Mouse (Mus musculus): ENCODE data around the gene Tcp11l2.

Gene Tcp11l2

DNA sequence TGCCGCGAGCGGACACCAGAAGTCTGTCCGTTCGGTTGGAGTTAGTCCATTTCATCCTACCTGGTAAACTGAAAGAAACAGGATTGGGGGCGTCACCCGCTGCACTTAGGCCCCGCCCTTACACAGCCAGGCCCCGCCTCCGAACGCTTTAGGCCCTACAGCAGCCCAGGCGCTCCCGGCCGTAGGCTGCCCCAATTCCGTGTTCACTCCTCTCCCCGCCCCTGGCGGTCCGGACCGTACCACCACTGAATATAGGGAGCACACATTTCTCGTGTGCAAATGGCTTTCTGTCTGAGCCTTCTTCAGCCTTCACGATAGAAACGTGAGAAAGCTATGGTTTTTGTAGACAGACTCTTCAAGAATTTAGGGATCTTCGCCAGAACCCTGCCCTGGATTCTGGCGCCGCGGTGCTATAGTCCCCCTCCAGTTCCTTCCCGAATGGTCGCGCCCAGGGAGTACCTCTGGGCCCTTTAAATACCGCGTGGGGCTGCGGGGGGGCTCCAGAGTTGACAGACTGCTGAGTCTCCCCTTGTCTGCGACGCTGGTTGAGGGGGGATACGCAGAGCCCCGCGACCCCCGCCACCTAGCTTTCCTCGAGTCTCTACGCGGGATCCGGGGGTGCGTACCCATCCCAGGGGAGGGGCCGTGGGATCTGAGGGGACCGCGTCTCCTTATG is at the start of gene Tcp11l2:
Gene Tcp11l2, plus strand, starts transcription at position 232 of the 676 bp plus-strand sequence.
- peak; percentile 92 for DNase-seq (ENCODE audit: low read depth)

DNA sequence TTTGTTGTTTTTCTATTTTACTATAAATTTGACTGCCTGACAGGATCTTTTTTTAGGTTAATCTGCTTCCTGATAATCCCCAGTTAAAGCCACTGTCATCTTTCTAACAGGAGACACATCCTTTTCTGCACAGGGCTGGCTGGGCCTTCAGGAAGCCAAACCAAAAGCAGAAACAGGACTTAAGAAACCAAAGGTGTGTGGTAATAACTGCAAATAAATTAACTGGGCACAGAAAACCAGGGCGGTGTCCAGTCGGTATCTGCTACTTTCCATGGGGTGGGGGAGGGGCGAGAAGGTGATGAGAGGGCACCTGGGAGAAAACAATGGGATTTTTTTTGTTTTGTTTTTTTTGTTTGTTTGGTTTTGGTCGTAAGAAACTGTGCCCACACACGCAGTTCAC is 49.4 kb upstream of the Tcp11l2 start:
- DNase-seq (ENCODE audit: low read depth): no peak

DNA sequence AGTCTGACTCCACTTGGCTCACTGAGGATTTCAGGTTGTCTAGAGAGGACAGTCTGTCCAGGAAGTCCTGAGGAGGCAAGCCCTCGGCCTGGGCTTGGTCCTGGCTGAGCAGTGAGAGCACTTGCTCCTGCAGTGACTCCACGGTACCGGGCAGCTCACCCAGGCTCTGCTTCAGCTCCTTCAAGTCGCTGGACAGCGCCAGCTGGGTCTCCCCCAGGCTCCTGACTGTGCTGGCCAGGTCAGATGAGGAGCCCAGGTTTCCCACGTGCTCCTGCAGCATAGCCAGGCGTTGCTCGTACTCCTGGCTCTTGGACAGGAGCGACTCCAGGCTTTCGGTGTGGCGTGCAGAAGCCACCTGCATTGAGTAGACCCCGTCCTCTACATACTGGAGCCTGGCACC is 48.8 kb upstream of the Tcp11l2 start:
- no peak for DNase-seq (ENCODE audit: low read depth)

DNA sequence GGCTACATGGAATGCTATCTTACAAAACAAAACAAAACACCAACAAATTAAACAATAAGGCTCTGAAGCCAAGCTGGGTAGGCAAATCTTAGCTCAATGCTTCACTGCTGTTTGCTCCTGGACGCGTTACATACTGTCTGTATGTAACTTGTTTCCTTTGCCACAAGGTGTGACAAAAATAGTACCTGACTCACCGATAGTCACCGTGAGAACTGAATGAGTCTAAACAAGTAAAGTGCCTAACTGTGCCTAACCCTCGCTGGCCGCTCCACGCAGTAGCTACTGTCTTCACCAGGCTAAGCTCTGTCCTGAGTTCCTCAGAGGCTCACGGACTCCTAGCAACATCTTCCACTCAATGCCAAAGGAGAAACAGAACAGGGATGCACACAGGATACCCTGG is 46.0 kb upstream of the Tcp11l2 start:
- no peak for DNase-seq (ENCODE audit: low read depth)

DNA sequence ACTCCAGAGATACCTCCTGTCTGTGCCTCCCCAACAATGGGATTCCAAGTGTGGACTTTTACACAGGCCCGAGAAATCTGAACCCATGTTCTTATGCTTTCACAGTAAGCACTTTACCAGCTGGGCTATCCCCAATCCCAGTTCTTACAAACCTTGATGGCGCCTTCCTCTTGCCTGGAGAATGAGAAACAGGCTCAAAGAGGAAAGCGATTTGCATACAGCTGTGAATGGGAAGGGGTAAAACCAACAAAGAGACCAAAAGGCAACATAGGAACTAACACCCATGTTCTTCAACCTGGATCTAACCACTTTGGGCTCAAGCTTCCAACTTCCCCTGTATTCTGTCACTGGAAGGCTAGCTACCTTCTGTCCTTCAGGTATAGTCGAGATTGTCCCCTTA is 44.9 kb upstream of the Tcp11l2 start:
- DNase-seq (ENCODE audit: low read depth): no peak

DNA sequence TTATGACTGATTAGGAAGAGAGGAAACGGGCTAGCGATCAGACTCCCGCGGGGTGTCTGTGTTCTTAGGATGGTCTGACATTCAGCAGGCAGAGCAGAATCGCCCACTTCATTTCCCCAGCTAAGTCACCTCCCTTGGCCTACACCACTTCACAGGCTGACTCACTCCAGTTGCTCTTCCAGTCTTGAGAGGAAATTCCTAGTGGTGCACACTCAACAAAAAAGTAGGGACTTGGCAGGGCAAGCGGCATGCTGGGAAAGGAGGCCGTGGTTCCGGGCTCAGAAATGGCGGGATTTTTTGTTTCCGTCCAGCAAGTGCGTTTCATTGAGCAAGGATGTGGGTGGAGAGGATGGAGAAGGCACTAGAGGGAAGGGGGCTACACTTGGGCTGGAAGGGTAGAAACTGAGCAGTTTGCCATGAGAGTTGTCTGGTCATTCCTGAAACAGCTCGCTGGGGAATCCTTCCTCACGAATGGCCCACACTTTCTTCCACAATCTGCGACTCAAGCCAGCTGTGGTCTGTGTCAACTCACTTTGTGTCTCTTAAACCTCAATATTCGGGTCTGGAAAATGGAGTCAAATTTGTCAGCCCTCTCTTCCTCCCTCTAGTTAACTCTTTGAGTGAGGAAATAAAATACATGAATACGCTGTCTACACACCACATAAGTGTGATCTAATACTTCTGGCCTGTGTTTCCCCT is 44.1 kb upstream of the Tcp11l2 start:
- no peak for DNase-seq (ENCODE audit: low read depth)

DNA sequence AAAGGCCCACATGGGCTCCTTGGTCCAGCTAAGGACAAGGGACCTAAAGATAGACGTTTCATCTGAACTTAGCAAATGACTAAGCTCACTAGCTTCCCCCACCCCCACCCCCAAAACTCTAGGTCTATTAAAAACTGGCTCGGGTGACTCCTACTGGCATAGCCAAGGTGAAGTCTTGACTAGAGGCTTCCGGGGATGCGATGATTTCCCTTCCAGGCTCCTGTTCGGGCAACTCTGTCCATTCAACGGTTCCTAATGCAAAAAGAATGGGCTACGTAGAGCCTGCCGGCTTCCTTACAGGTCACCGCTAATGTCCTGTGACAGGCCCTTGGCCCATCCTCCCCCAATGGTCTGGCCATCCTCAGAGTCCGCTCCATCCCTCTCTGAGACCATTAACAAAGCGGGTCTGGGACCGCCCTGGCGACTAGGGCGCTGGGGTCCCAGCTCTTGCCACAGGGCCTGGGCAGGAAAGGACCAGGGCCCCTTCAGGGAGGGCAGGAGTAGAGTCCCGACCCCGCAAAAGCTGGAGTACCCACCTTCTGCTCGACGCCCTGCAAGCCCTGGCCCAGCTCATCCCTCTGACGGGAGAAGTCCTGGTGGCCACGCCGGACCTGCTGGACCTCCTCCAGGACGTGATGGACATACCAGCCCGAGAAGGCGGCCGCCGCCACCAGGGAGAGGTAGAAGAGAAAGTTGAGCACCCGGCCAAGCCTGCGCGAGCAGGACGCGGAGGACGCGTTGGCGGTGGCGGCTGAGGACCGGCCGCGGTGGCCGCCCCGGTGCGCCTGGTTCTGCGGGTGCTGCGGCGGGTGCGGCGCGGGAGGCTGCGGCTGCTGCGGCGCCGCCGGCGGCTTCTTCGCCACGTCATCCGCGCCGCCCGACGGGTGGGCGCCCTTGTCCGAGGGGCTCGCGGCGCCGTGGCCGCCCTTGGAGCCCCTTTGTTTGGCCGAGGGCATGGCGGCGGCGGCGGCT is 43.2 kb upstream of the Tcp11l2 start:
- DNase-seq (ENCODE audit: low read depth): no peak

DNA sequence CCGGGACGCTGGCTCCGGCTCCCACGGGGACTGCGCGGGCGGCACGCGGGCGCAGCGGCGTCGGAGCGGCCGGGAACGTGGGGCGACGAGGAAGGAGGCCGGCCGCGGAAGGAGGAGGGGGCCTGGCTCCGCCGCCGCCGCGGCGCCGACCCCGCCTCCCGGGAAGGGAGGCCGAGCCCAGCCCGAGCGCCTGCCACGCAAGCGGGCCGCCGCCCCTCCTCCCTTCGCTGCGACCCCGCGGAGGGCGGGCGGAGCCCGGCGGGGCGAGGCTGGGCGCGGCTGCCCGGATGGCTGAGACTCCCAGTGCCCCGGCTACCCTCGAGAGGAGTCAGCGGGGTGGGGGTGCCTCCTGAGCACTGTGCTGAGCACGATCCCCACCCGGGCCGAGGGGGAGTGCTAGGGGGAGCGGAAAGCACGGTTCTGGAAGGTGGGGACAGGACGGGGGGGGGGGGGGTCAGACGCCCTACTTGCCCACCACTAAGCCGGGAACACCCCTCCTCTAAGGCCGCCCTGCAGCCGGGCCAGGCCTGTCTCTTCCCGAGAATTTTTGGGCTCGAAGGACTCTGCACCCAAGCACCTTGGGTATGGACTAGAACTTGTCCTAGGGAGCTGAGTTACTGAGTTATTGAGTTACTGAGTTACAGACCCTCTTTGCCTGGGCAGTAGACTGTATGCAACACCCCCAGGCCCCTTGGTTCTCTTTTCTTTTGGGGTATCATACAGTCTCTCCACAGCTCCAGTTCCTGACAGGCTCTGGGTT is 42.3 kb upstream of the Tcp11l2 start, which contains the start of gene Ckap4:
Gene Ckap4, minus strand, starts transcription at position 151 of the 760 bp plus-strand sequence.
- DNase-seq (ENCODE audit: low read depth): no peak

DNA sequence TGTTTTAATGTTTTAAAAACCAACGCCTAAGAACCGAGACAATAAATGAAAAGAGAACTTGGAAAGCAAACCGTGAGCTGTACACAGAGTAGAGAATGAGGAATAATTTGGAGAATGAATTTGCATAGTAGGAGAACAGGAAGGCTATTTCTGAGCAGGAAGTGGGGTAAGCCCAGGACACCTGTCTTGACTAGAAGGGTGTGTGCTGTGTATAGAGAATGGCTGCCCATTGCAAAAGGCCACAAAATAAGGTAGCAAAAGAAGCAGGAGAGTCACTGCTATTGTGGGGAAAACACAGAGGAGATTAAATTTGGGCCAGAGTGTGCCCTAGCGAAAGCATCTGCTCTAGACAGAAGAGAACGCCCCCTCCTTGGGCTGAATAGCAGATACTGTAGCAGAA is 41.0 kb upstream of the Tcp11l2 start:
- no peak for DNase-seq (ENCODE audit: low read depth)

DNA sequence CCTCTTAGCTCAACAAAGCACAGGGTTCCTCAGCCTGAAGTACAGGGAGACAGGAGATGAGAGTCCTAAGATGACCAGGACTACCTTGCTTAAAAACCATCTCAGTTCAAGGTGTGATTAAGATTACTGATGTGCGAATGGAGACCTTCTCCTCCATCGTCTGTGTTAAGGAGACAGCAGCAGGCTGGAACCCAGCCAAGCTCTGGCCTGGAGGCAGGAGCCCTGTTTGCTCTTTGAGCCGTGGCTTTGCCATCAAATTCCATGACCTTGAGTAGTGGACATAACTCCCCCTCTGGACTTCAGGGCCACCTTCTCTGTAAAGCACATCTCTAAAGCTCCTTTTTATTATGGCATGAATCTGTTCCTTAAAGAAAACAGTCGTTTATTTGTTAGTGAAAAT is 40.6 kb upstream of the Tcp11l2 start:
- no peak for DNase-seq (ENCODE audit: low read depth)

DNA sequence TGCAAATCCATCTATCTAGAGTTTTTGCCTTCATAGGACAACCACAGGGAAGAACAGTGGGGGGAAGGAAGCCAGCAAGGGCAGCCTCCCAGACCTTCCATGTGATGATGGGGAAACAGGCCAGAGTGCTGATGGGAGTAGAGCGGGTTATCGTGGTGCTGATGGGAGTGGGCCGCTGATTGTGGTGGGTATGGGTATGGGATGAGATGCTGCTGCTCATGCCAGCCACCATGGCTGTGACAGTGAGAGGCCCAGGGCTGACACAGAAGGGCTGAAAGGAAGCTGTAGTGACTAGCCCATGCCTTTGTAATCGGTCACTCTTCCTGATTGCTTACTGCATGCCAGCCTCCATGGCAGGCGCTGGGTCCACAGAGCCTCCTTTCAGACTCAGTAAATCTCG is 36.8 kb upstream of the Tcp11l2 start:
- no peak for DNase-seq (ENCODE audit: low read depth)

DNA sequence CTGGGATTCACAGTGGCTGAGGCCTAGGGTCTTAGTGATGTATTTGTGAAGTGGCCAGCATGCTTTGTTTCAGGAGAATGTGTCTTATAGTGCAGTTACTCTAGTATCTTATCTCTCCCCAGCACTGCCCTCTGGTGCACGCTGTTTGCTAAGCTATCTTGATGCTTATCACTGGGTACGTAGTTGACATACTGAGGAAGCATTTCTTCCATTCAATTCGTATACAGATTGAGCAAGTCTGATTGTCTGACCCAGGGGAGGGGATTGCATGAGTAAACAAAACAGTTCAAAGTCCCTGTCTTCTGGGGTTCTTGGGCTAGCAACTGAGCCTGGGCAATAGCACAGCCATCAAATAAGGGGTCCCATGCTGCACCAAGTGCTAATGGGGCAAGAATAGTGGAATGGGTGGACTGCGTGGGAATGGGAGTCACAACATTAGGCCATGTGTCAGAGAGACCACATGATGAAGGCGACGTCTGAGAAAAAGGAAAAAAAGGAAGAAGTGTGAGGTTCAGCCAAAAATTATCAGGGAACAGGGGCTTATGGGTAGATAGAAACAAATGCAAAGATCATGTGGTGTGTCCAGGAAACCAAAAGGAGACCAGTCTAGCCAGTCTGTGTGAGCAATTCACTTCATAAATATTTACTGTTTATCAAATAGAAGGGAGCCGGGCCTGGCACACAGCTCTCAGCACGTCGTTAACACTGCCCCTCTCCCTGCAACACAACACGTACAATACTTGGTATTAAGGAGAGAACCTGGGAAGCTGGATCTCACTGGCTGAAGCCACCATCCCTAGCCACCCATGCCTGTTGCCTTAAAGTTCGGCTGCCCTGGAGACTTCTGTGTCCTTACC is 33.4 kb upstream of the Tcp11l2 start:
- no peak for DNase-seq (ENCODE audit: low read depth)

DNA sequence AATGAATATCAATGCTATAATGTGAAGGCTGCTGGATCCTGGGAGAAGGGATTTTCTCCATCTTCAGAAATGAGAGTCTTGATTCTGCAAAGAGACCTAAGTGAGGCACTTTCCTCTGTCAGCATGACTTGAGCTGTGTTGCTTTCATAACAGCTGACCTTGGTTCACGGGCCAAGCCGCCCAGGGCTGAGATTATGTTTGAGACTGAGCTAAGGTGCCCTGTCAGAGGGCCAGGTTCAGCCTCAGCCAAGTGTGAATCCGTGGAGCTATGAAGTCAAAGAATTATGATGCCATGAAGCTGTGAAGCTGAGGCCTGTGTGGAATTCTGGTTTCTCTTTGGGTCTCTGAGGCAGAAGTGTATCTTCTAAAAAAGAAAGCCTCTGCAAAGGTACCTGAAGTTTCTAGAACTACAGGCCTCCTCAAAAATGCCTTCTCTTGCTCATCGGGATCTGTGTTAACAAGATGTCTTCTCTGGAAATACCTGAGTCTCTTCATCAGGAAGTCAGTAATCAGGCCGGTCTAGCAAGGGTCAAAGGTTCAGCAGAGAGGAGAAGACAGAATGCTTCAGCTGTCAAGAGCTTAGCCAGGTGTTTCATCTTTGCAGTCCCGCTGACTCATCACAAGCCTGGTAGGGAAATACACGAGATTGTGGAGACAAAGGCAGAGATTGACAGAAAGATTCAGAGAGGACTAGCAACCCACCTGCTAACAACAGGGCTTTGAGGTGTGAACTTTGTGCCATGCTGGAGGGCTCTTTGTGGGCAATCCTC is 31.4 kb upstream of the Tcp11l2 start:
- no peak for DNase-seq (ENCODE audit: low read depth)

DNA sequence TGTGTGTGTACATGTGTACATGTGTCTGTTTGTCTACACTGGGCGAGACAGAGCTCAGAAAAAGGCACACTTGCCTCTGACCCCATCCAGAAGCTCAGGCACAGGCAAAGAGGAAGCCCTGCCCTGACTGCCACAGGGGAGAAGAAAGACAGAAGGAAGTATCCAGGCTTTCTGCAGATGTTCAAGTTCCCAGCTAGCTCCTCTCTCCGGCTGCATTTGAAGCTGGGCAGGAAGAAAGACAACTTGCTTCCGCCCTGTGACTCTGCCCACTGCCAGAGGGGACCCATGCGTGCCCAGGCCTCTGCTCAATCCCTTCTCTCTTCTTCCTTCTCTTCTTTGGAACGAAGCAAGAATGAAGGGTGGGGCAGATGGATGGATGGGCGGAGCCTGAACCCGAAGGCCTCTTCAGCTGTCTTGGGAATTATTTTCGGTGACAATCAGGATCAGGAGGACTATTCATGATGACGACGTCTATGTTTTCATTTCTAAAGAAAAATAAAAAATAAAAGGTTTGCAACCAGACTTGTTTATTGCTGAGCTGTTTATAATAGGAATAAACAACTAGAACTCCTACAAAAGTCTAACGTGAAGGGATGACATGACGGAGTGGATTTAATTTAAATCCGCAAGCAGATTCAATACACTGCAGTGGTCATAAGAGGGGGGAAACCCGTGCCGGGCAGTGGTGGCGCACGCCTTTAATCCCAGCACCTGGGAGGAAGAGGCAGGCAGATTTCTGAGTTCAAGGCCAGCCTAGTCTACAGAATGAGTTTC is 27.1 kb upstream of the Tcp11l2 start:
- DNase-seq (ENCODE audit: low read depth): no peak

DNA sequence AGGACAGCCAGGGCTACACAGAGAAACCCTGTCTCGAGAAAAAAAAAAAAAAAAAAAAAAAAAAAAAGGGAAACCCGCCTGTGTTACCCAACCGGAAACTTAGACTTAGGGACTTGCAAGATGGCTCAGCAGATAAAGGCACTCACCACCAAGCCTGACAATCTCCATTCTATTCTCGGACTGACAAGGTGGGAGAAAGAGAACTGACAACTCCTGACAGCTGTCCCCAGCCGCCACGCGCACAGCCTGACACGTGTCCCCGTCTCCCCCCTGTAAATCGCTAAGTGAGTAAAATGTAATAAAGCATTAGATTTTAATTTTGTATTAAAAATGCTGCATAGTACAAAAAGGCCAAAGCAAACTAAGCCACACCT is 26.5 kb upstream of the Tcp11l2 start:
- DNase-seq (ENCODE audit: low read depth): no peak

DNA sequence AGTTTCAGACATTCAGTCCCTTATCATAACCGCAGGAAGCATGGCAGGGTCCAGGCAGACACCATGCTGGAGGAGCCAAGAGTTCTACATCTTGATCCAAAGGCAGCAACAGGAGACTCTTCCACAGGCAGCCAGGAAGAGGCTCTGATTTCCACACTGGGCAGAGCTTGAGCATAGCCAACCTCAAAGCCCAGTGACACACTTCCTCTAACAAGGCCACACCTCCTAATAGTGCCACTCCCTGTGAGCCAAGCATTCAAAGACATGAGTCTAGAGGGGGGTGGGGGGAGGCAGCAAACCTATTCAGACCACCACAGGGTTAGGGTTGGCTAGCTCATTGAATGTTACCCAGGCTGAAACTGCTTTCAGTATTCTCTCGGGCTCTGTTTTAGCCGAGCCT is 24.6 kb upstream of the Tcp11l2 start:
- no peak for DNase-seq (ENCODE audit: low read depth)

DNA sequence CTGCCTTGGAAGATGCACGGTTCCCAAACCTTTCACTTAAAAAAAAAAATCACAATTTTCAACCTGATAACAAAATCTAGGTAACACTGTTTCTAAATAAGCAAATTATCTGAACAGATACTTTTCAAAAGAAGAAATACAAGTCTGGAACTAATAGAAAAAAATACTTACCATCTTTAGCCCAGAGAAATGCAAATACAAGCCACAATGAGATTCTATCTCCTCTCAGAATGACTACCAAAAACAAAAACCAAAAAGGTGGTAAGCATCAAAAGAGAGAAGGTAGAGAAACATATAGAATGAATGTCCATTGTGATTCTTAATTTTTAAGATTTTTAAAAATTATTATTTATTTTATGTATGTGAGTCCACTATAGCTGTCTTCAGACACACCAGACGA is 23.9 kb upstream of the Tcp11l2 start:
- DNase-seq (ENCODE audit: low read depth): no peak

DNA sequence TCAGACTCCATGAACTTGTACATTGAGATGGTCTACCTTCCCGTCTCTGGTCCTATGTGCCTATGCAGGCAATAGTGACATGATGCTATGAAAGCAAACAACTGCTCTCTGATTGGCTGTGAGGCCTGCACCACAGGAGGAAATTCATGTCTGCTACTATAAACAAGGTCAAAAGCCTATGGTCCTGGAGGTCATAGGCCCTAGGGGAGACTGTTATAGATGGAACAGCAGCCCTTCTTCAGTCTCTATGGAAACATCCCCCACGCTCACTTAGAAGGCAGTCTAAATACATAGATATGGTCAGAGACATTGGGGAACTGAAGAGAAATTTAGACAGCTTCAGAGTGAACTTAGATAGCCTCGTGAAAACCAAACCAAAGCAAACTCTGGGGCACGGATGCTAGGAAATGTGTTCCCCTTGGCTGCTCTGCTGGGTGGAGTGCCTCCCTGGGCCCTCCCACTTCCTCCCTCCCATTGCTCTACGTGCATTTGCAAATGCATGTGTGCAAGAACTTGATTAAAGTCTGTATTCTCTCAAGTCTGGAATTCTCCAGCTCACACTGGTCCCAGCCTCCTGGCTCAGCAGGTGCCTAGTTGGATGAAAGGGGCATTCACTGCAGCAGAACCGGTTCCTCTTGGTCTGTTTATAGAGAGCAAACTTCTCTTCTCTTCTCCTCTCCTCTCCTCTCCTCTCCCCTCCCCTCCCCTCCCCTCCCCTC is 22.0 kb upstream of the Tcp11l2 start:
- DNase-seq (ENCODE audit: low read depth): no peak

DNA sequence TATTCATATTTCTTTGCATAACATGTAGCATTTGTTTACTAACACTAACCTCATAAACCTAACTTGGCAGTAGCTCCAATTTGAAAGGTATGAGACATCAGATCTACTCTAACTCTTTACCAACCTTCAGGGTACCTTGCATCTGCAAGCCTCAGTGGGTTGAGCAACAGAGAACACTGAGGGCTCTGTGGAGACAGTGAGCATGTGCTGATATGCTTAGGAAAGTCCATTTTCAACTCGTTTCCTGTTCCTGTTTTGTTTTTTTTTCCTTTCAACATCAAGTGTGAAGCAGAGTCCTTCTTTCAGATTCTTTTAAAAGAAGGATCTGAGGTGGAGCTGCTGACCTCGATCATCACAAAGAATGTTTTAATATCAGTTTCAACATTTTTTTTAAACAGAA is 20.3 kb upstream of the Tcp11l2 start:
- DNase-seq (ENCODE audit: low read depth): no peak
